Mouse (Mus musculus) mammary gland, adult 2 months (tissue): Measurements from ENCODE around the gene Zfp865. TPM values are rescaled to one million over a fixed set of nuclear protein-coding genes. Genes with fewer than 3 reads are reported as not detected.

ENCODE experiments used
- polyA plus RNA-seq: library from polyadenylated mRNA; depleted of rRNA; stranded (reverse); fragments of >200 nt; gene quantifications from 2 replicates; pipeline ENCODE4 v1.2.3, GENCODE M21; 2012; ENCODE audit warnings: low replicate concordance; rRNA removed

Gene Zfp865
- polyA plus RNA-seq = 33.5 and 79.1 TPM in 2 replicates

GRCm38 (mm10) chr7:5020000-5020681 lies at the start of gene Zfp865, which contains the start of gene Ccdc106:
Zfp865 (plus strand) TSS chr7:5020376.
Ccdc106 (plus strand) TSS chr7:5020553.

GRCm38 (mm10) chr7:4971068-4971467 lies 49.1 kb upstream of the Zfp865 start, which contains the start of gene Sbk3:
Sbk3 (minus strand) TSS chr7:4971168.

GRCm38 (mm10) chr7:4996003-4996895 lies 23.9 kb upstream of the Zfp865 start, which contains the start of gene Zfp579:
Zfp579 (minus strand) TSS chr7:4996158.

GRCm38 (mm10) chr7:5014251-5015117 lies 5.7 kb upstream of the Zfp865 start, which contains the start of the genes Zfp524 and Fiz1:
Zfp524 (plus strand) TSS chr7:5014415.
Fiz1 (minus strand) TSS chr7:5014697.

GRCm38 (mm10) chr7:5015118-5016001 lies 4.8 kb upstream of the Zfp865 start, which contains the start of gene Gm44973:
Gm44973 (plus strand) TSS chr7:5015496.

GRCm38 (mm10) chr7:5033818-5034217 lies 13.6 kb downstream of the Zfp865 start, which contains the start of gene 4632433K11Rik:
4632433K11Rik (plus strand) TSS chr7:5034118.

GRCm38 (mm10) chr7:5038109-5038732 lies 18.0 kb downstream of the Zfp865 start, which contains the start of gene Zfp784:
Zfp784 (minus strand) TSS chr7:5038446.

GRCm38 (mm10) chr7:5051193-5052192 lies 31.3 kb downstream of the Zfp865 start, which contains the start of gene Zfp580:
Zfp580 (plus strand) TSS chr7:5051538.

GRCm38 (mm10) chr7:5061774-5062359 lies 41.7 kb downstream of the Zfp865 start, which contains the start of gene U2af2:
U2af2 (plus strand) TSS chr7:5062143.

GRCm38 (mm10) chr7:5080010-5080751 lies 60.0 kb downstream of the Zfp865 start, which contains the start of gene Epn1:
Epn1 (plus strand) TSS chr7:5080235.

Other genes starting within 250 kb of the Zfp865 start
- gene Fam71e2, start 249.1 kb upstream of the Zfp865 start, polyA plus RNA-seq = 0.10 TPM in 1 of 2 replicates, not detected in the other
- gene Il11, start 237.5 kb upstream of the Zfp865 start, polyA plus RNA-seq = 0.36 and 0.78 TPM in 2 replicates
- not detected in 2 replicates for gene Tmem190, start 237.4 kb upstream of the Zfp865 start, polyA plus RNA-seq
- 18.4 and 84.5 TPM in 2 replicates for gene Tmem238, start 230.7 kb upstream of the Zfp865 start, polyA plus RNA-seq
- gene Rpl28, start 227.5 kb upstream of the Zfp865 start, polyA plus RNA-seq = 252 and 384 TPM in 2 replicates
- 193 and 283 TPM in 2 replicates for gene Ube2s, start 207.8 kb upstream of the Zfp865 start, polyA plus RNA-seq
- gene Shisa7, start 175.7 kb upstream of the Zfp865 start, polyA plus RNA-seq = 0.54 and 1.0 TPM in 2 replicates
- gene Isoc2b, start 150.1 kb upstream of the Zfp865 start, polyA plus RNA-seq = 39.7 and 42.5 TPM in 2 replicates
- gene Isoc2a, start 143.2 kb upstream of the Zfp865 start, polyA plus RNA-seq = 45.1 and 54.4 TPM in 2 replicates
- gene Gm36210, start 113.9 kb upstream of the Zfp865 start, polyA plus RNA-seq = 0.17 and 0.85 TPM in 2 replicates
- 15.7 and 34.3 TPM in 2 replicates for gene Zfp628, start 105.2 kb upstream of the Zfp865 start, polyA plus RNA-seq
- gene Nat14, start 98.3 kb upstream of the Zfp865 start, polyA plus RNA-seq = 2.9 and 7.1 TPM in 2 replicates
- 17.9 and 19.0 TPM in 2 replicates for gene Ssc5d, start 94.6 kb upstream of the Zfp865 start, polyA plus RNA-seq
- gene Sbk2, start 56.0 kb upstream of the Zfp865 start, polyA plus RNA-seq = 3.7 and 91.9 TPM in 2 replicates
- 0.25 and 1.3 TPM in 2 replicates for gene Sbk3, start 49.2 kb upstream of the Zfp865 start, polyA plus RNA-seq
- gene Zfp579, start 24.2 kb upstream of the Zfp865 start, polyA plus RNA-seq = 72.4 and 81.0 TPM in 2 replicates
- 35.2 and 68.4 TPM in 2 replicates for gene Zfp524, start 6.0 kb upstream of the Zfp865 start, polyA plus RNA-seq
- 34.7 and 40.0 TPM in 2 replicates for gene Fiz1, start 5.7 kb upstream of the Zfp865 start, polyA plus RNA-seq
- not detected in 2 replicates for gene Gm44973, start 4.9 kb upstream of the Zfp865 start, polyA plus RNA-seq
- 1.5 and 3.1 TPM in 2 replicates for gene Ccdc106, start 177 bp downstream of the Zfp865 start, polyA plus RNA-seq
- gene 4632433K11Rik, start 13.7 kb downstream of the Zfp865 start, polyA plus RNA-seq = not detected in 2 replicates
- 4.6 and 5.6 TPM in 2 replicates for gene Zfp784, start 18.1 kb downstream of the Zfp865 start, polyA plus RNA-seq
- gene Zfp580, start 31.2 kb downstream of the Zfp865 start, polyA plus RNA-seq = 19.3 and 35.9 TPM in 2 replicates
- 156 and 169 TPM in 2 replicates for gene U2af2, start 41.8 kb downstream of the Zfp865 start, polyA plus RNA-seq
- gene Epn1, start 59.9 kb downstream of the Zfp865 start, polyA plus RNA-seq = 168 and 263 TPM in 2 replicates
- not detected in 2 replicates for gene Rfpl4, start 96.6 kb downstream of the Zfp865 start, polyA plus RNA-seq
- 0.84 and 0.93 TPM in 2 replicates for gene Rasl2-9, start 105.6 kb downstream of the Zfp865 start, polyA plus RNA-seq
- gene Vmn1r55, start 129.3 kb downstream of the Zfp865 start, polyA plus RNA-seq = not detected in 2 replicates
- gene Vmn1r56, start 176.4 kb downstream of the Zfp865 start, polyA plus RNA-seq = not detected in 2 replicates
- not detected in 2 replicates for gene Vmn1r57, start 198.1 kb downstream of the Zfp865 start, polyA plus RNA-seq